Mouse (Mus musculus) cerebellum, adult 2 months (tissue): ENCODE measurements around the gene Pknox2. TPM values are rescaled to one million over a fixed set of nuclear protein-coding genes. Genes with fewer than 3 reads are reported as not detected.

Experiments used
- DNase-seq, 2 experiments: peaks; one replicate each; pipeline ENCODE4 v3.0.0; 2021
- H3K27ac ChIP-seq: fragments of 200-500 bp; 2 replicates; pipeline ENCODE4 v1.5.1; 2012; ENCODE audit warnings: low read length, control low read depth, inconsistent platforms; ENCODE audit not compliant: insufficient read depth
- H3K27me3 ChIP-seq: fragments of 200-500 bp; 2 replicates; pipeline ENCODE4 v1.6.1; 2012; ENCODE audit warnings: inconsistent platforms, mild to moderate bottlenecking, low read length, moderate library complexity; ENCODE audit not compliant: control insufficient read depth, insufficient read depth
- H3K4me1 ChIP-seq: fragments of 200-500 bp; 2 replicates; pipeline ENCODE4 v1.6.1; 2011; ENCODE audit warnings: low read length; ENCODE audit not compliant: control insufficient read depth, insufficient read depth
- H3K4me3 ChIP-seq: fragments of 200-500 bp; replicated peaks from 2 replicates; pipeline ENCODE3; 2011; ENCODE audit warnings: mild to moderate bottlenecking, low read depth, low read length, control low read depth; ENCODE audit not compliant: insufficient read depth
- CTCF ChIP-seq: fragments of 200-500 bp; IDR thresholded peaks from 2 replicates; pipeline ENCODE4 v1.5.1; 2011; ENCODE audit warnings: low read depth, mild to moderate bottlenecking, control low read depth, low read length, moderate library complexity, borderline replicate concordance; ENCODE audit not compliant: insufficient read depth
- POLR2A ChIP-seq: fragments of 200-500 bp; IDR thresholded peaks from 2 replicates; pipeline ENCODE4 v1.6.1; 2011; ENCODE audit warnings: low read length, control low read depth, borderline replicate concordance; ENCODE audit not compliant: insufficient read depth
- WGBS: fragments of 180-500 bp; shearing (Covaris S2); methylation state at CpG from one replicate; pipeline ENCODE4 v1.1.7; 2018; 5-methylcytosine and 5-hydroxymethylcytosine counted together
- polyA plus RNA-seq: library from polyadenylated mRNA; depleted of rRNA; stranded (reverse); fragments of >200 nt; gene quantifications from 2 replicates; pipeline ENCODE4 v1.2.3, GENCODE M21; 2012

The Pknox2 gene
- polyA plus RNA-seq, 1 experiment = 23.4 TPM

GRCm38 (mm10) chr9:37016165-37016564 is 131.0 kb downstream of the Pknox2 start:
- Histone ChIP-seq H3K4me1 (peaks cover 27% of the 10 kb centered on the region), H3K27me3 (no peaks in the 10 kb centered on the region), H3K27ac (no peak overlapping the region), H3K4me3 (no peak overlapping the region)
- peak in 1 of 2 experiments; percentile 40 for DNase-seq
- TF ChIP-seq POLR2A = no peak
- TF ChIP-seq CTCF = no peak

DNA sequence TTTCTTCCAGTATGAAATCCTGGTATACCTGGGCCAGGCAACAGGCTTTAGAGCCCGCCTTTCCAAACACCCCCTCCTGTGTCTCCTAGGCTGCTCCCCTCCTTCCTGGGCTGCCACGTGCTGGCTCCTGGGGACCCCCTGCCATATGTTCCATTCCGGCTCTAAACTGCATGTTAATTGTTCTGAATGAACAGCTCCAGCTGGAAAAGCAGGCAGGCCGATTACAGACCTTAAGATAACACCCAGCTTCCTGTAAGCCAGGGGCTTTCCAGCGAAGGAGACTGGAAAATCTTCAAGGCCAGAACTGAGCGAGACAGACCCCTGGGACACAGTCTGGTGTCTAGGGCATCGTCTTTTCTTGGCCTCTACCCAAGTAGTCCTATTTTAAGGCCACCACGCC is 133.6 kb downstream of the Pknox2 start:
- no peak for TF ChIP-seq CTCF
- TF ChIP-seq POLR2A = no peak
- Histone ChIP-seq H3K4me3 (no peak overlapping the region), H3K27me3 (no peaks in the 10 kb centered on the region), H3K4me1 (peaks cover 27% of the 10 kb centered on the region), H3K27ac (no peak overlapping the region)
- DNase-seq = no peak
- WGBS = 42% methylated on average over 8 of the region's 8 CpGs

GRCm38 (mm10) chr9:37008090-37008489 is 139.1 kb downstream of the Pknox2 start:
- H3K4me3 ChIP-seq = no peak overlapping the region
- H3K4me1 ChIP-seq = peaks cover 6% of the 10 kb centered on the region
- no peak for DNase-seq
- H3K27me3 ChIP-seq = no peaks in the 10 kb centered on the region
- no peak for TF ChIP-seq CTCF
- TF ChIP-seq POLR2A = no peak
- WGBS = 60% methylated on average over 5 of the region's 5 CpGs
- no peak overlapping the region for H3K27ac ChIP-seq

- DNase-seq = no peak
- peaks cover 11% of the 10 kb centered on the region for H3K4me1 ChIP-seq
- no peaks in the 10 kb centered on the region for H3K27me3 ChIP-seq
- H3K27ac ChIP-seq = no peak overlapping the region
- WGBS = 41% methylated on average over 6 of the region's 6 CpGs
- H3K4me3 ChIP-seq = no peak overlapping the region
- TF ChIP-seq POLR2A (no peak), CTCF (no peak)
Measured at GRCm38 (mm10) chr9:37004676-37005075, 142.5 kb downstream of the Pknox2 start.

GRCm38 (mm10) chr9:37001935-37002535 is 145.2 kb downstream of the Pknox2 start:
- TF ChIP-seq CTCF = no peak
- TF ChIP-seq POLR2A = no peak
- Histone ChIP-seq H3K27ac (no peak overlapping the region), H3K4me3 (no peak overlapping the region), H3K4me1 (peaks cover 12% of the 10 kb centered on the region), H3K27me3 (no peaks in the 10 kb centered on the region)
- peak in 1 of 2 experiments; percentile 35 for DNase-seq
- WGBS = 58% methylated on average over 7 of the region's 7 CpGs

- 94% methylated on average over 3 of the region's 3 CpGs for WGBS
- no peak for DNase-seq
- no peak overlapping the region for H3K27ac ChIP-seq
- H3K27me3 ChIP-seq = no peaks in the 10 kb centered on the region
- H3K4me3 ChIP-seq = no peak overlapping the region
- H3K4me1 ChIP-seq = peaks cover 7% of the 10 kb centered on the region
- no peak for TF ChIP-seq CTCF
- TF ChIP-seq POLR2A = no peak
Measured at GRCm38 (mm10) chr9:36999393-36999792, 147.8 kb downstream of the Pknox2 start.

GRCm38 (mm10) chr9:36990626-36991368 is 156.4 kb downstream of the Pknox2 start:
- H3K27ac ChIP-seq = no peak overlapping the region
- TF ChIP-seq POLR2A = no peak
- no peak for TF ChIP-seq CTCF
- no peaks in the 10 kb centered on the region for H3K27me3 ChIP-seq
- DNase-seq = no peak
- 79% methylated on average over 13 of the region's 13 CpGs for whole genome bisulfite sequencing
- H3K4me1 ChIP-seq = peaks cover 4% of the 10 kb centered on the region; the same call in 1 of the 2 replicates
- H3K4me3 ChIP-seq = no peak overlapping the region

DNA sequence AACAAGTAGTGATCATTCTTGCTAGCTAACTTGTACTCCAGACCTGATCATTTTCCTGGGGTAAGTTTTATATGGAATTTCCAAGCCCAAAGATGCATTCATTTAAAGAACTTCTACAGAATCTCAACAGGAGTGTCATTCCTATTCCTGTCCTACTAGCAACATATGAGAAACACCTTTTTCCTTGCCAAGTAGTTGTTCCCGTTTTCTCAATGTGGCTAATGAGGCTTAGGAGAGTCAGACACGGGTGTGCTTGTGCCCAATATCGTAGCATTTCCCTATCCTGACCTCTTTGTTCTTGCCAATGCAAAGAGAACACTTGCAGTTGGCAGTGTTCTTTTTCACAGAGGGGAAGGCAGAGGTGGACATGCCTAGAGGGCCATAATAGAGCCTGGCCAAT is 157.2 kb downstream of the Pknox2 start:
- WGBS = 48% methylated on average over 3 of the region's 3 CpGs
- Histone ChIP-seq H3K4me1 (peaks cover 4% of the 10 kb centered on the region; the same call in 1 of the 2 replicates), H3K4me3 (no peak overlapping the region), H3K27me3 (no peaks in the 10 kb centered on the region), H3K27ac (no peak overlapping the region)
- DNase-seq = no peak
- TF ChIP-seq CTCF (no peak), POLR2A (no peak)
